Mouse (Mus musculus): ENCODE results near the gene Adcy2. TPM values are rescaled to one million over a fixed set of nuclear protein-coding genes. Genes with fewer than 3 reads are reported as not detected.

Gene Adcy2
- polyA plus RNA-seq, 1 experiment from 2014 or later, result 0.46 TPM

- Histone ChIP-seq H3K27ac (replicated peaks) (no peak overlapping the region), H3K9me3 (replicated peaks) (no peaks in the 10 kb centered on the region), H3K27me3 (no peaks in the 10 kb centered on the region), H3K4me1 (replicated peaks) (no peaks in the 10 kb centered on the region), H3K36me3 (replicated peaks) (no peaks in the 10 kb centered on the region), H3K4me2 (no peak overlapping the region), H3K9ac (no peak overlapping the region), H3K4me3 (replicated peaks) (no peak overlapping the region)
- no peak for ATAC-seq (ENCODE audit: insufficient read depth)
- WGBS (ENCODE audit: insufficient replicate concordance), result 57% methylated on average over 6 of the region's 6 CpGs
These were observed 130.6 kb downstream of the Adcy2 start for GRCm38 (mm10) chr13:68868776-68869175.

- no peaks in the 10 kb centered on the region for H3K4me1 ChIP-seq (replicated peaks)
- 65% methylated on average over 1 of the region's 1 CpGs for WGBS (ENCODE audit: insufficient replicate concordance)
- no peak overlapping the region for H3K9ac ChIP-seq
- no peaks in the 10 kb centered on the region for H3K9me3 ChIP-seq (replicated peaks)
- H3K27me3 ChIP-seq, result no peaks in the 10 kb centered on the region
- H3K4me2 ChIP-seq, result no peak overlapping the region
- no peaks in the 10 kb centered on the region for H3K36me3 ChIP-seq (replicated peaks)
- no peak for ATAC-seq (ENCODE audit: insufficient read depth)
- no peak overlapping the region for H3K4me3 ChIP-seq (replicated peaks)
- H3K27ac ChIP-seq (replicated peaks), result no peak overlapping the region
These were observed 131.2 kb downstream of the Adcy2 start for GRCm38 (mm10) chr13:68867940-68868655.

- WGBS (ENCODE audit: insufficient replicate concordance), result 53% methylated on average over 4 of the region's 4 CpGs
These were observed 139.3 kb downstream of the Adcy2 start for GRCm38 (mm10) chr13:68860036-68860435.

GRCm38 (mm10) chr13:68848265-68848664 is 151.1 kb downstream of the Adcy2 start:
- Histone ChIP-seq H3K36me3 (replicated peaks) (no peaks in the 10 kb centered on the region), H3K27ac (replicated peaks) (no peak overlapping the region), H3K4me2 (no peak overlapping the region), H3K9ac (no peak overlapping the region), H3K27me3 (no peaks in the 10 kb centered on the region), H3K4me1 (replicated peaks) (no peaks in the 10 kb centered on the region), H3K9me3 (replicated peaks) (no peaks in the 10 kb centered on the region), H3K4me3 (replicated peaks) (no peak overlapping the region)
- ATAC-seq (ENCODE audit: insufficient read depth), result no peak
- WGBS (ENCODE audit: insufficient replicate concordance), result 49% methylated on average over 3 of the region's 3 CpGs

More at GRCm38 (mm10) chr13:68860036-68860435, 139.3 kb downstream of the Adcy2 start:
- Histone ChIP-seq H3K9ac (no peak overlapping the region), H3K27ac (replicated peaks) (no peak overlapping the region), H3K9me3 (replicated peaks) (no peaks in the 10 kb centered on the region; the same call in 1 of the 2 replicates), H3K27me3 (no peaks in the 10 kb centered on the region), H3K36me3 (replicated peaks) (no peaks in the 10 kb centered on the region), H3K4me3 (replicated peaks) (no peak overlapping the region), H3K4me2 (no peak overlapping the region), H3K4me1 (replicated peaks) (no peaks in the 10 kb centered on the region)
- ATAC-seq (ENCODE audit: insufficient read depth), result no peak

GRCm38 (mm10) chr13:68839517-68839916 is 159.8 kb downstream of the Adcy2 start:
- no peak for ATAC-seq (ENCODE audit: insufficient read depth)
- WGBS (ENCODE audit: insufficient replicate concordance), result 27% methylated on average over 2 of the region's 2 CpGs
- H3K27me3 ChIP-seq, result no peaks in the 10 kb centered on the region
- no peaks in the 10 kb centered on the region for H3K9me3 ChIP-seq (replicated peaks)
- no peaks in the 10 kb centered on the region for H3K36me3 ChIP-seq (replicated peaks)
- H3K4me1 ChIP-seq (replicated peaks), result no peaks in the 10 kb centered on the region
- H3K27ac ChIP-seq (replicated peaks), result no peak overlapping the region
- H3K4me3 ChIP-seq (replicated peaks), result no peak overlapping the region
- no peak overlapping the region for H3K9ac ChIP-seq
- no peak overlapping the region for H3K4me2 ChIP-seq

GRCm38 (mm10) chr13:68836183-68836582 is 163.2 kb downstream of the Adcy2 start:
- no peak overlapping the region for H3K9ac ChIP-seq
- H3K36me3 ChIP-seq (replicated peaks), result no peaks in the 10 kb centered on the region
- H3K4me2 ChIP-seq, result no peak overlapping the region
- no peak overlapping the region for H3K4me3 ChIP-seq (replicated peaks)
- no peaks in the 10 kb centered on the region for H3K9me3 ChIP-seq (replicated peaks)
- ATAC-seq (ENCODE audit: insufficient read depth), result no peak
- no peaks in the 10 kb centered on the region for H3K27me3 ChIP-seq
- no peaks in the 10 kb centered on the region for H3K4me1 ChIP-seq (replicated peaks)
- no peak overlapping the region for H3K27ac ChIP-seq (replicated peaks)

GRCm38 (mm10) chr13:68835424-68836045 is 163.8 kb downstream of the Adcy2 start:
- Histone ChIP-seq H3K9ac (no peak overlapping the region), H3K36me3 (replicated peaks) (no peaks in the 10 kb centered on the region), H3K9me3 (replicated peaks) (no peaks in the 10 kb centered on the region), H3K27me3 (no peaks in the 10 kb centered on the region), H3K27ac (replicated peaks) (no peak overlapping the region), H3K4me1 (replicated peaks) (no peaks in the 10 kb centered on the region), H3K4me2 (no peak overlapping the region), H3K4me3 (replicated peaks) (no peak overlapping the region)
- WGBS (ENCODE audit: insufficient replicate concordance), result 64% methylated on average over 8 of the region's 8 CpGs
- no peak for ATAC-seq (ENCODE audit: insufficient read depth)

- no peak for ATAC-seq (ENCODE audit: insufficient read depth)
- WGBS (ENCODE audit: insufficient replicate concordance), result 56% methylated on average over 5 of the region's 5 CpGs
These were observed 167.2 kb downstream of the Adcy2 start for GRCm38 (mm10) chr13:68832141-68832540.

GRCm38 (mm10) chr13:68830030-68830759 is 169.1 kb downstream of the Adcy2 start:
- H3K27me3 ChIP-seq, result no peaks in the 10 kb centered on the region
- no peaks in the 10 kb centered on the region for H3K4me1 ChIP-seq (replicated peaks)
- H3K36me3 ChIP-seq (replicated peaks), result no peaks in the 10 kb centered on the region
- no peak overlapping the region for H3K27ac ChIP-seq (replicated peaks)
- H3K4me3 ChIP-seq (replicated peaks), result no peak overlapping the region
- no peak overlapping the region for H3K9ac ChIP-seq
- ATAC-seq (ENCODE audit: insufficient read depth), result no peak
- H3K9me3 ChIP-seq (replicated peaks), result no peaks in the 10 kb centered on the region
- H3K4me2 ChIP-seq, result no peak overlapping the region
- 52% methylated on average over 6 of the region's 6 CpGs for WGBS (ENCODE audit: insufficient replicate concordance)

More at GRCm38 (mm10) chr13:68832141-68832540, 167.2 kb downstream of the Adcy2 start:
- no peaks in the 10 kb centered on the region for H3K27me3 ChIP-seq
- H3K36me3 ChIP-seq (replicated peaks), result no peaks in the 10 kb centered on the region
- no peak overlapping the region for H3K4me3 ChIP-seq (replicated peaks)
- no peak overlapping the region for H3K9ac ChIP-seq
- H3K9me3 ChIP-seq (replicated peaks), result no peaks in the 10 kb centered on the region
- no peak overlapping the region for H3K4me2 ChIP-seq
- H3K4me1 ChIP-seq (replicated peaks), result no peaks in the 10 kb centered on the region
- H3K27ac ChIP-seq (replicated peaks), result no peak overlapping the region

GRCm38 (mm10) chr13:68828441-68828840 is 170.9 kb downstream of the Adcy2 start:
- no peaks in the 10 kb centered on the region for H3K9me3 ChIP-seq (replicated peaks)
- no peak overlapping the region for H3K9ac ChIP-seq
- no peaks in the 10 kb centered on the region for H3K4me1 ChIP-seq (replicated peaks)
- no peaks in the 10 kb centered on the region for H3K27me3 ChIP-seq
- H3K4me3 ChIP-seq (replicated peaks), result no peak overlapping the region
- 65% methylated on average over 4 of the region's 4 CpGs for WGBS (ENCODE audit: insufficient replicate concordance)
- H3K36me3 ChIP-seq (replicated peaks), result no peaks in the 10 kb centered on the region
- H3K27ac ChIP-seq (replicated peaks), result no peak overlapping the region
- H3K4me2 ChIP-seq, result no peak overlapping the region
- no peak for ATAC-seq (ENCODE audit: insufficient read depth)

- no peak overlapping the region for H3K4me2 ChIP-seq
- no peaks in the 10 kb centered on the region for H3K36me3 ChIP-seq (replicated peaks)
- no peaks in the 10 kb centered on the region for H3K9me3 ChIP-seq (replicated peaks)
- no peaks in the 10 kb centered on the region for H3K27me3 ChIP-seq
- no peak overlapping the region for H3K9ac ChIP-seq
- H3K27ac ChIP-seq (replicated peaks), result no peak overlapping the region
- no peak overlapping the region for H3K4me3 ChIP-seq (replicated peaks)
- no peak for ATAC-seq (ENCODE audit: insufficient read depth)
- H3K4me1 ChIP-seq (replicated peaks), result no peaks in the 10 kb centered on the region
- WGBS (ENCODE audit: insufficient replicate concordance), result 74% methylated on average over 1 of the region's 1 CpGs
These were observed 172.9 kb downstream of the Adcy2 start for GRCm38 (mm10) chr13:68826461-68826860.
